ENCODE assay signal across 19 mouse cellular contexts in genomic region chr8:80871400-80871799, GRCm38 (mm10). TPM values are rescaled to one million over a fixed set of nuclear protein-coding genes. Genes with fewer than 3 reads are reported as not detected.
DNase-seq lines count a peak whose midpoint lies in the region; ATAC-seq lines count a peak whose summit lies in the region.
"Had no signal": no experiment of that assay in that cellular context is flagged by ENCODE, and none has a peak within 500 bp of the region (broad histone marks: within the 10 kb centered on the region; RNA-seq: fewer than 3 reads in every experiment).

No protein-coding gene starts in this region.

- ATAC-seq in heart, embryonic 11.5 days (replicated peaks; ENCODE audit: insufficient number of reproducible peaks, low FRiP score, low TSS enrichment), result no peak
- ATAC-seq in limb, embryonic 12.5 days (ENCODE audit: insufficient number of reproducible peaks, insufficient read depth, low FRiP score, low TSS enrichment, low read depth), result no peak

- peak overlapping the region; percentile 80; the same call in 1 of the 2 replicates for H3K27ac ChIP-seq in heart, embryonic 11.5 days (ENCODE audit: low read depth, low read length)
- peak overlapping the region; percentile 93 for H3K27ac ChIP-seq in limb, embryonic 12.5 days
- no peak overlapping the region for H3K27ac ChIP-seq in limb, embryonic 10.5 days
- H3K27ac ChIP-seq: macrophage; midbrain, embryonic 13.5 days had no signal

- no peaks in the 10 kb centered on the region; the same call in 1 of the 2 replicates for H3K36me3 ChIP-seq in heart, embryonic 11.5 days (ENCODE audit: control insufficient read depth, insufficient read depth, low read length)
- H3K36me3 ChIP-seq in limb, embryonic 12.5 days, result no peaks in the 10 kb centered on the region
- 0 out of 2 replicates have a peak, but pooled peaks cover 2% of the 10 kb centered on the region for H3K36me3 ChIP-seq in limb, embryonic 10.5 days
- H3K36me3 ChIP-seq: embryonic facial prominence, embryonic 12.5 days; midbrain, embryonic 13.5 days had no signal

- 88% methylated on average over 6 of the region's 6 CpGs for WGBS in heart, embryonic 11.5 days (ENCODE audit: insufficient replicate concordance)
- WGBS in limb, embryonic 12.5 days, result 90% methylated on average over 6 of the region's 6 CpGs
- WGBS in limb, embryonic 10.5 days, result 94% methylated on average over 6 of the region's 6 CpGs

- H3K9ac ChIP-seq in heart, embryonic 11.5 days (ENCODE audit: low read depth, low read length), result peak overlapping the region; percentile 44
- no peak overlapping the region for H3K9ac ChIP-seq in limb, embryonic 12.5 days (replicated peaks)
- H3K9ac ChIP-seq: embryonic facial prominence, embryonic 12.5 days; forebrain, postnatal 0 days; hindbrain, embryonic 14.5 days; midbrain, embryonic 13.5 days had no signal

- no peak for DNase-seq in heart, postnatal 10 days
- DNase-seq in limb, embryonic 10.5 days (ENCODE audit: low spot score), result no peak
- DNase-seq in testis, postnatal 10 days (ENCODE audit: low spot score), result peak; percentile 32
- no peak for DNase-seq in testis, postnatal 14 days (ENCODE audit: low spot score)
- DNase-seq in embryo, embryonic 10.5 days (ENCODE audit: low spot score), result no peak
- DNase-seq: adrenal gland, postnatal 10 days; cerebellum, adult 11 months; forebrain, postnatal 0 days; heart, adult 11 months; kidney, adult 18-20 months; kidney, postnatal 10 days; right cerebral cortex, postnatal 25 days; thymus, adult 2 months had no signal

- H3K27me3 ChIP-seq in heart, embryonic 11.5 days (ENCODE audit: control insufficient read depth, insufficient read depth, low read length), result no peaks in the 10 kb centered on the region
- no peaks in the 10 kb centered on the region for H3K27me3 ChIP-seq in limb, embryonic 12.5 days
- no peaks in the 10 kb centered on the region for H3K27me3 ChIP-seq in limb, embryonic 10.5 days (ENCODE audit: low read depth, poor library complexity, severe bottlenecking)
- H3K27me3 ChIP-seq: embryonic facial prominence, embryonic 12.5 days; midbrain, embryonic 13.5 days had no signal

- peak overlapping the region; percentile 41 for H3K4me2 ChIP-seq in heart, embryonic 11.5 days
- no peak overlapping the region for H3K4me2 ChIP-seq in limb, embryonic 12.5 days
- H3K4me2 ChIP-seq: embryonic facial prominence, embryonic 12.5 days; hindbrain, embryonic 14.5 days; midbrain, embryonic 13.5 days had no signal

- no peak overlapping the region for H3K4me3 ChIP-seq in heart, embryonic 11.5 days (ENCODE audit: low read depth, low read length)
- H3K4me3 ChIP-seq in limb, embryonic 12.5 days (replicated peaks), result no peak overlapping the region
- H3K4me3 ChIP-seq in limb, embryonic 10.5 days, result no peak overlapping the region
- H3K4me3 ChIP-seq: embryonic facial prominence, embryonic 12.5 days; midbrain, embryonic 13.5 days had no signal

- peaks cover 57% of the 10 kb centered on the region for H3K4me1 ChIP-seq in heart, embryonic 11.5 days (ENCODE audit: control insufficient read depth, insufficient read depth, low read length)
- H3K4me1 ChIP-seq in limb, embryonic 12.5 days (replicated peaks), result peaks cover 46% of the 10 kb centered on the region
- H3K4me1 ChIP-seq in limb, embryonic 10.5 days, result peaks cover 32% of the 10 kb centered on the region

- no peaks in the 10 kb centered on the region for H3K9me3 ChIP-seq in heart, embryonic 11.5 days (replicated peaks; ENCODE audit: control insufficient read depth, low read length)
- no peaks in the 10 kb centered on the region for H3K9me3 ChIP-seq in limb, embryonic 12.5 days
- H3K9me3 ChIP-seq in limb, embryonic 10.5 days (replicated peaks), result no peaks in the 10 kb centered on the region
- H3K9me3 ChIP-seq: embryonic facial prominence, embryonic 12.5 days; midbrain, embryonic 13.5 days had no signal

- intact Hi-C loops in heart, postnatal 10 days (cut with DNase I), result no loop called here

RNA-seq across cellular contexts. Expression of gene Gab1, which starts 8.9 kb away (rescaled TPM):
- polyA plus RNA-seq in heart, embryonic 11.5 days (2014; fragmentation: Nextera tagmentation; extraction: Ambion mirVana), result 35.0 and 41.4 TPM in 2 replicates
- 10 to 100 TPM; 41.2 to 51.1 TPM for total RNA-seq in heart, postnatal 10 days (2021)
- 20.4 and 24.4 TPM in 2 replicates for polyA plus RNA-seq in limb, embryonic 12.5 days (2016; fragmentation: Nextera tagmentation; extraction: Ambion mirVana)
- polyA plus RNA-seq in limb, embryonic 10.5 days (2016; fragmentation: Nextera tagmentation; extraction: Ambion mirVana), result 10.6 and 14.2 TPM in 2 replicates
